Mouse (Mus musculus) 3134 (cell line): Measurements from ENCODE around the gene Arid3c.
"Not testable (repeated sequence)": the region's sequence is repeated elsewhere in the genome, so short reads cannot be mapped to it uniquely, and the experiment has no call there.

ENCODE experiments used
- DNase-seq: peaks from one replicate; pipeline ENCODE4 v3.0.0-alpha.2; 2011; ENCODE audit warnings: low spot score; ENCODE audit not compliant: insufficient read length; ENCODE audit errors: extremely low read depth

Arid3c gene

DNA sequence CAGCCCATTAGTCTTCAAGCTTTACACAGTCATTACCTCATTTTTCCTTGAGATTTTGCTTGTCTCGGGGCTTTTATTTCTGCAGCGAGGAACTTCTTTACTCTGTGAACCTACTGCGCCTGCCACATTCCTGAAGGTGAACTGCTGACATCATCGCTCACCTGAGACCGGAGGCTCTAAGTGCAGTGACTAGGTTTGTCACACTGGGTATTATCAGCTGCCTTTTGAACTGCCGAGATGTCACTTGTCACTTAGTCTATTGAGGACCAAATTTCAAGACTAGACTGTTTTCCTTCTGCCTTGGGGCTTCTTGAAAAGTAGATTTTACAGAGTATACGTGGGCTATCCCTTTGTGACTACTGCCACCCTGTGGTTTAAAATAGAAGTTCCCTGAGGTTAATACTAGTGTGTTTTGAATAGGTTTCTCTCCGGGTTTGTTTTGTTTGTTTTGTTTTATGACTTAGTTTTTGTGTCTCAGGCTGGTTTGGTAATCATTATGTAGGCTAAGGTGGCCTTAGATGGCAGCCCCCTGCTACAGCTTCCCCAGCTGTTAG, 22.7 kb downstream of the Arid3c start:
- DNase-seq = no peak

DNA sequence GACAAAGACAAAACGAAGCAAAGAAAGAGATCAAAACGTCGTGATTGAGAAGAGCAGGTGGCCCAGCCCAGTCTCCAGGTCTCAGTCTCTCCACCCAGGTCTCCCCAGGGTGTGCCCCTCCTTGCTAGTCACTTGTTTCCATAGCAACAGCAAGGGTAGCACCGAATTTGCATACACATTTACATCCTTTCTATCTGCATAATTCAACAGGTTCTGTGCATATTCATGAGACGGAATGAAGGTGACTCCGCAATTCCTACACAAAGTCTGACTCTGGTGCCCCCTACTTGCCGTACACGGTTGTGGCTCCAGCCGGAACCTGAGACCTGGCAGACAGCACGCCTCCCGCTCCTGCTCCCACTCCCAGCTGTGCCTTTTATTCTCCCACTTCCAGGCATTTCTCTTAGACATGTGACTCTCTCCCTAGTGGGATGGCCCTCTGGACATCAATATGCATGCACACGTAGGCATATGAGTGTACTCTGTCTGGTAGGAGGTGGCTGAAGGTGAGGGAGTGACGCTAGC, 23.9 kb downstream of the Arid3c start:
- no peak for DNase-seq

DNA sequence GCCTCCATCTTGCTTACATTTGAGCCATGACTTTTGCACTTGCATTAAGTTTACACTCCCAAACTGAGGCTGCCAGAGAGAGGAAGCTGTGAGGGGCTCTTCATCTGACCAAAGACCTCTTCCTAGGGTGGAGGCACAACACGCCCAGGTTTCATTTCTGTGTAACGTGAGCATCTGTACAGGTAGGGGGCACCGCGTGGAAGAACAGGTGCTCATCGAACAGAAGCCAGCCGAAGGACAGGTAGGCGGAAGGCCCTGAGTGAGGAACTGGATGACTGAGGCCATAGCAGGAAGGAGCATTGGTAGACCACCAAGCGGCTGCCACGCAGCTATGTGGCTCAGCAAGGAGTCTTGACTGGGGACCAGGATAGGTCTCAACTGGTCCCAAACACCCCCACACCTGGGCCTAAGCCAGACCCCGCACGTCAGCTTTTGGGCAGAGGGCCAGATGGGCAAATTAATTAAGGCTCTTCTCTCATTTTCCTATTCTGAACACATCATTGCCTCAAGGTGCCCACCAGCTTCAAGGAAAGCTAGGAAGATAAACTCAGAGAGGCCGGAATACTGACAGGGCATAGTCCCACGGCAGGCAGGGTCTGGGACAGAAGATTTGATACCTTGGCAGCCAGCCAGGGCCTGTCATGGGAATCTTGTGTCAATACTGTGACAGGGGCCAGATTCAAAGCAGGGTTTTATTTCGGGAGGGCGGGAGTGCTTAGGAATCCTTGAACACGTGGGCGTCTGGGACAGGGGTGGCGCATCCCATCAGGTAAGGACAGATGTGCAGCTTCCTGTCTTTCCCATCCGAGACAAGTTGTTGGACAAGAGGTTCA, 24.8 kb downstream of the Arid3c start:
- no peak for DNase-seq

DNA sequence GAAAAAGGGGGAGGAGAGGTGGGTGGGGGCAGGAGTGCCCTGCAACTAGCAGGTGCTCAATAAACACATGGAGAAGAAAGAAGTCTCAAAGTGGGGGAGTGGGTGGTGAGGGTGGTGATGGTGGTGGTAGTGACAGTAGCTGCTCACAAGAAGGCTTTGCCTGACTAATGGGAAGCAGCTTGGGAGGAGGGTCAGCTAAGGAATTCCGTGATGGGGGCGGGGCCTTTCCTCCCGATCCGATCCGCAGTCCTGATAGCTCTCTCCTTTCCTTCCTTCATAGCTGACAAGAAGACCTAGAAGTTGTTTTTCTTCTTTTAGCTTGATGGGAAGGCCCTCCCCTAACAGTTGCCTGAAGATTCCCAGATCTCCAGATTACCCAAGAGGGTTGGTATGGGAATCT, 26.3 kb downstream of the Arid3c start:
- no peak for DNase-seq

DNA sequence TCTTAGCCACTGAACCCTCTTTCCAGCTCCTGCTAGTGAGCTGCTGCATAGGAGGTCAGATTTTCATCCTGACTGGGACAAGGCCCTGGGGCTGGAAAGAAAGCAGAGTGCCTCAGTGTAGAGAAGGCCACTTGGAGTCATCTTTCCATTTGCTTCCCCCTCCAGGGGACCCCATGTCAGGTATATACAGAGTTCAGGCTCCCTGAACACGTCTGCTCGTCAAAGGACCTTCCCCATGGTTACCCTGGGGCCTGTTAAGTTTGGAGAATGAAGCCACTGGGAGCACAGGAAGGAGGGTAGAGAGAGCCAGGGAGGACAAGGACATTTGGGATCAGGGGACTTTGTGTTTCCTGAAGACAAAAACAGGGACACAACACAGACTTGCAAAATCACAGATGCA, 28.7 kb downstream of the Arid3c start:
- DNase-seq = not testable (repeated sequence)

DNA sequence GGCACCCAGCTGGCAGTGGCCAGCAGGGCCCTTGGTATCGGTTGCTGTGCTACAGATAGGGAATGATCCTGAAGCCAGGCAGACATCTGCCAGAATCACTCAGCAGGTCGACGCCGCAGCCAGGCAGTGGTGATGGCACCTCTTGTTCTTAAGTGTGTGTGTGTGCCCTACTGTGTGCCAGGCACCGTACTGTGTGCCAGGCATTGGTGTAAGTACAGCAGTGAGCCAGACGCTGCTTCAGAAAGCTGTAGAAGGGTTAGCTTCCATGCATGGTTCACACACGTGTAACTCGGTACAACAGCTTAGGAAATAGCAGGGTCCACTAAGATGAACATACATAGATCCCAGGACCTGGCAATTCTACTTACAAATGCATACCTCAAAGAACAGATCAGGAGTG, 30.7 kb downstream of the Arid3c start:
- not testable (repeated sequence) for DNase-seq

DNA sequence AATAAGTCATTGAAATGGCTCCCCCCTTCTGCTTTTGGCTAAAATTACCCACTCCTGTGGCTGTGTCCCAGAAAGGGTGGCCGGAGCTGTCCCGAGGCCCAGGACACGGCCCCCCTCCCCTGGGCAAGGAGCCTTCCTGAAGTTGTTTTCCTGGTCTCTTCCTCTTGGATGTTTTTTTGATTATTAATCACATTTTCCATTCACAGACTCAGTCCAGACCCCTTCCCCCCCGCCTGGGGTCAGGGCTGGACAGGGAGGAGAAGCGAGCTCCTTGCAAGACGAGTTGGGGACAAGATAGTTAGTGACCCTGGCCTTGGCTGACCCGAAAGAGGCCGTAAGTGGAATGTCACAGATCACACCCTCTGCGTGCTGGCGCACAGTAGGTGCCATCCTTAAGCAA, 31.2 kb downstream of the Arid3c start, which contains the start of gene Il11ra1:
Gene Il11ra1, plus strand, starts transcription at position 207 of the 400 bp plus-strand sequence.
- DNase-seq = not testable (repeated sequence)

DNA sequence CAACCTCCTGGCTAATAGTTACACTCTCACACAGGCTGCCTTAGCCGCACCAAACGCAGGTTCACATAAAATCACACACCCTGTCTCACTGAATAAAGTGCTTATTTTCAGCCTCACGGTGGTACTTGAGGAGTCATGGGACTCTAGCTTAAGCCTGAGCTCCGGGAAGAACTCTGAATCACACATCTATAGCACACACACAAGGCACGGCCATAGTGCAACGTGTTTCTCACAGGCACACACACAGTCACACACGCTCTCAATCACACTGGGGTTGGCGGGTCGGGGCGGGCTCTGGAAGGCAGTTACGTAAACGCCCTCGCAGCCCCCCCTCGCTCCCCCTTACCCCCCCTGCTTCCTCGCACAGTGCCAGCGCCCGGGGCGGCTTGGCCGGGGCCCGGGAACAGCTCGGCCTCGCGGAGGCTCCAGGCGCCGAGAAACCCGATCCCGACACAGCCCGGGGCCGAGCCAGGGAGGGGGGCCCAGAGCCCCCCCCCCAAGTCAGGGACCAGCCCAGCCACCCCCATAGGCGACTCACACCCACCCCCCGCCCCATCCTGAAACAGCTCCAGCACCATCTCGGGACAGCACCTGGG, 32.4 kb downstream of the Arid3c start:
- not testable (repeated sequence) for DNase-seq

DNA sequence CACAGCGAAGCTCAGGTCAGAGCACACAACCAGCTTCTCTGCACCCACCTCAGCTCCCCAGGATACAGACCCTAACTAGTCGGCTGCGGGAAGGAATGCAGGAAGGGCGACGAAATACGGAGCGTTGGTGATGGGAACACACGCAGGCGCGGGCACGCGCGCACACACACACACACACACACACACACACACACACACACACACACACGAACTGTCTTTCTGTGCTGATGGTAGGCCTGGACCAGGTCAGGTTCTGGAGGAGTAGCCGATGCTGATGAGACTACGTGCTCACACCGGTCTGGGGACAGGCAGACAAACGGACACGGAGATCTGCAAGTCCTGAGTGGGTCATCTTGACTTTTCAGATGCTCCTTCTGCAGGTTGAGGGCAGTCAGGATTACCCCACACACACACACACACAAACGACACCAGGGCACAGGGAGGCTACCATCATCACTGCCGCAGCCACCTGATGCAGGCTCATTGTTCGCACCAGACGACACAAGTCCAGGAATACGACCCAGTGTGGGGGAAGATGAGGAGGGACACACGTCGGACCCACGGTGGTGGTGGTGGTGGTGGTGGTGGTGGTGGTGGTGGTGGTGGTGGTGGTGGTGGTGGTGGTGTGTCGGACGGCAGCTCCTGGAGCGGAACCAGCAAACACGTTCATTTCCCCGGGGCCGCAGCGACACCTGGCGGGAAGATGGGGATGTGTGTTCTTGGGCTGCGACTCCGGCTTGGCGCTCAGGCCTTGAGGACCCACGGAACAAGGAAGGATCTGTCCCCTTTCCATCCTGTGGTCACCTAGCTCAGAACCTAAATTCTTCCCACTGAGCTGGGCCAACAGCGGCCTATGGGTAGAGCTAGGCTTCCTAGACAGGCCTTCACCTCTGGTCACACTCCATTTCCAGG, 33.8 kb downstream of the Arid3c start, which contains the start of gene Cntfr:
Gene Cntfr, minus strand, starts transcription at position 160 of the 912 bp plus-strand sequence.
- DNase-seq = not testable (repeated sequence)

DNA sequence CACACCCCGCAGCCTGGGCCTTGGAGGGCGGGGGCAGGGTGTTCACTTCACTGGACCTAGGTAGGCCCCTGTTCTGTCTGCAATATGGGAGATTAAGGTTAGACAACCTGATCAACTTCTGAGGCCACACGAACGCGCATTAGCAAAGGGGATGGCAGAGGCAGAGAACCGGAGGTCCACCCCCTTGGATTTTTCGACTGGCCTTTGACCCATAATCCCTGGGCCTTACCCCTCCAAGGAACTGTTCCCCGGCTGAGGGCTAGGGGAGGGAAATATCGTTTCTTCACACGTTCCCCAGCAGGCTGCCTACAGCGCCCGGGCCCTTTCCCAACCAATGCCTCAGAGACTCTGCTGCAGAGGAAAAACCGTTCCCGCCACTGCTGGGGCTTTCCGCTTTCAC, 34.5 kb downstream of the Arid3c start:
- DNase-seq = not testable (repeated sequence)

DNA sequence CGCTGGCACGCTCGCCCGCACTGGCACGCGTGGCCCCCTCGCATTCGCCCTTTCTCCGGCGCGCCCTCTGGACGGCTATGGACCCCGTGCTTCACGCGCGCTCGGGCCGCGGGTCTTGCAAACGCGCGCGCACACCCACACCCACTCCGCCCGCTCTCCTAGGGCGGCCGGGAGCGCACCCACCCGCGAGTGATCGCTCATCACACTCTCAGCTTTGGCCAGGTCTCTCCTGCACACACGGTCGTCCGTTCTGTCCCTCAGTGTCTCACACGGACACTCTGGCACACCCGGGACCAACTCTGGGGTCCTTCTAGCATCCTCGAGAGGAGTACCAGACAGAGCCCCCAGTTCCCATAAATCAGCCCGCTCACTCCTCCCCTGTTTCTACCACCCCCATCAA, 35.1 kb downstream of the Arid3c start:
- not testable (repeated sequence) for DNase-seq

DNA sequence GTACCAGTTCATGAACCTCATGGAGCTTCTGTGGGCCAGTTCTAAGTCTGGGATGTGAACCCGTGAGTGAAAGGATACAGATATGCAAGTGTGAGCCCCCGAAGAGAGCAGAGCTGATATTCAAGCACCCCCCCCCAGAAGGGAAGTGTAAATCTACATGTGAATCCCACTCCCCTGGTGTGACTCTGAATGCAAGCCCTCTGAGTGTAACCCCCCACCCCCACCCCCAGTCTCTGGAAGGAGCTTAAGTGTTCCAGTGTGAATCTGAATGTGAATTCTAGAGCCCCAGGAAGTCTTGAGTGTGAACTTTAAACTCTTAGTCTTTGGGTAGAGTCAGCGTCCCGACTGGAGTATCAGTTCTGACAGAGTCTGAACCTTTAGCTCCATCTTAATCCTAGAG, 37.4 kb downstream of the Arid3c start:
- DNase-seq = not testable (repeated sequence)

DNA sequence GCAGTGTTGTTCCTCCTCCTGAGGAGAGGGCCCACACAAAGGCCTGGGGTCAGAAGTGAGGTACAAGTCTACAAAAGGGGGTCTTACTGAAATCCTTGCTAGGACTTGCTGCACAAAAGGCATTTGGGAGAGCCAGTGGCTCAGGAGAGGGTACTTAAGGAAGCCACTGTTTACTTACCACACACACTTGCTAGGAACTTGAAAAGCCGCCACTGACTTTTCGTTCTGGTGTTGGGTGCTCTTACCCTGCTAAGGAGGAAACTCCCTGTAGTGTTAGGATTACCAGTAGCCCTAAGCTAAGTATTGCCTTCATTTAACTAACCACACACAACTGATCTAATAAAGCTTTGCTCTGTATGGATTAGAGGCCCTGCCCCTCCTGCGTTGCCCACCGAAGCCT, 40.9 kb downstream of the Arid3c start:
- DNase-seq = not testable (repeated sequence)

DNA sequence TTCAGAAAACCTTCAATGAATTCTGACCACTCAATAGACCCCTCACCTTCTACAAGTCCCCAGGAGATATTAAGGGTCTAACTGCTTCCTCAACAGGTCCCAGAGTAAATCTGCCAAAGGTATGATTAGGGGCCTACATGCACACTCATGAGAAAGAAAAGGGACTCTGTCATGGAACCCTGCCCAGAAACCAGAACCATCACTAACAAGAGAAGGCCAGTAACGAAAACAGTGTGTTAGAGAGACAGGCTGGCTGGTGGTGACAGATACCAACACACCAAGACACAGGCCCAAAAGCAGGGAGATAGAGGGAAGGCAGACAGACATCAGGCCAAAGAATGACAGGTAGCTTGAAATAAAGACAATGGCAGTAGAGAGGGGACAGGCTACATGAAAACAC, 42.4 kb downstream of the Arid3c start:
- DNase-seq = not testable (repeated sequence)

DNA sequence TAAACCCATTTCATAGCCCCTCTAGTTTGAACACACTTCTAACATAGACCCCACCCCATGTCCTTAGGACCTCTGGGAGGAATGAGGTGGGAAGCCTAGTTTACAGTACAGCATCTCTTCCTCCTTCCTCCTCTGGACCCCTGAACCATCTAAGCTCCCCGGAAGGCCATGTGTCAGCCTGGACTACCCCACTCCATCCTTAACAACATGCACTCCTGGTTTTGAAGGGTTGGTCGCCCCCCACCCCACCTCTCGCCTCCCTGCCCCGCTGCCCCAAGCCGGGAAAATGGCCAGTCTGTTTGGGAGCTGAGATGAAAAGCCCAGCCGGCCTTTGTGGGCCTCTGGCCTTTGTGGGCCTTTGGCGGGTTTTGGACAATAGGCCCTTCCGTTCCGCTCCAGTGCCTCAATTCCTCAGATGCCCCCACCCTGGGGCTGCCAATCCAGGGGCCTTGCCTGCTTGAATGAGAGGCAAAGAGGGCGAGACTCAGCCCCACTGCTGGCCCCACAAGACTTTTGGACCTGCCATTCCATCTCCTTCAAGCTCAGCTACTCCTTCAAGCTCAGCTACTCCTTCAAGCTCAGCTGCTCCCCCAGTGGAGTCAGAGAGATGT, 45.0 kb downstream of the Arid3c start:
- DNase-seq = not testable (repeated sequence)

DNA sequence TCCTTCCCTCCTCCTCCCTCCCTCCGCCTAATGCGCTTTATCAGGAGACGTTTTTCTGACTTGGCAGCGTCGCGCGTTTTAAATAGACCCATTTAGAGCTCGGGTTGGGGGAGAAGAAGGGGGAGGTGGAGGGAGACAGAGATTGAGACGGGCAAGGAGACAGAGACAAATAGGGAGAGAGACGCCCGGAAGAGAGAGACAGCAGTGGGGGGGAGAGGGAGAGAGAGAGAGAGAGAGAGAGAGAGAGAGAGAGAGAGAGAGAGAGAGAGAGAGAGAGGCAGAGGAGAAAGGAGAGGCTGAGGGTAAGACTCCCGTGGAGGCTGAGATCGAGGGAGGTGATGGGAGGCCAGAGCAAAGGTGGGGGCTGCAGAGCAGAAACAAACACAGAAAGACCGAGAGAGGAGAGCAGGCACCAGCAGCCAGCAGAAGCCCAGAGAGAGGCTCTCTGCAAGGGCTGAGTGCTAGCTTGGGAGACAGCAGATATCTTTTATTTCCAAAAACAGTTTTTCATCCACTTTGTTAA, 46.0 kb downstream of the Arid3c start:
- DNase-seq = not testable (repeated sequence)

DNA sequence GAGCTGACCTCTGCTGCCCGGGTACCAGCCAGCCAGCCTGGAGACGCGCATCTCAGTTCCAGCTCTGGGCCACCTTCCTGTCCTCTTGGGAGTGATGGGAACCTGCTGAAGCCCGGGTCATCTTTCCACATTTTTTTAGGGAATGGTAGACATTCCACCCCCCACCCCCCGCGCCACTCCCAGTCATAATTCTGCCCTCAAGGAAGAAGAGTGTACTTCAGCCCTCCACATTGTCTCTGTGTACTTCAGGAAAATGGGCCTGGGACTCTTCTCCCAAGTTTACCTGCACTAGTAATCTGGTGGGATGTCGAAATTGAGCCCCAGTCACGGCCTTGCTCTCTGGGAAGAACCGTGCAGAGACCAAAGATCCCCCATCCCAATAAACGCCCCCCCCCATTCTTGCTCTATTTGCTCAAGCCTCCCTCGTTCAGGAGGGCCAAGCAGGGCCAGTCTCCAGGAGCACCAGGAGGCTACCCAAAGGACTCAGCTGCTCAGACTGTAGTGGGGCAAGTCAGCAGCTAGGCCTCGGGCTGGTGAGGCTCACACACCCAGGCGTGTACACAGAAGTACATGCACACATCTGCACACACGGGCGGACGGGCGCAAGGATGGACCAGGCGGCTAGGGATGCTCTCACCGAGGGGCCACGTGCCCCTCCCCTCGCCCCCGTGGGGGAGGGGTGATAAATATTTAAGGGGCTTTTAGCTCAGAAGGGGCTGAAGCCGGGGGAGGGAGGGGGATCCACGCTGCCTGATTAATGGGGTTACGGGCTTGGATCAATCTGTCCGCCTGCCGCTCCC, 46.6 kb downstream of the Arid3c start:
- DNase-seq = not testable (repeated sequence)

DNA sequence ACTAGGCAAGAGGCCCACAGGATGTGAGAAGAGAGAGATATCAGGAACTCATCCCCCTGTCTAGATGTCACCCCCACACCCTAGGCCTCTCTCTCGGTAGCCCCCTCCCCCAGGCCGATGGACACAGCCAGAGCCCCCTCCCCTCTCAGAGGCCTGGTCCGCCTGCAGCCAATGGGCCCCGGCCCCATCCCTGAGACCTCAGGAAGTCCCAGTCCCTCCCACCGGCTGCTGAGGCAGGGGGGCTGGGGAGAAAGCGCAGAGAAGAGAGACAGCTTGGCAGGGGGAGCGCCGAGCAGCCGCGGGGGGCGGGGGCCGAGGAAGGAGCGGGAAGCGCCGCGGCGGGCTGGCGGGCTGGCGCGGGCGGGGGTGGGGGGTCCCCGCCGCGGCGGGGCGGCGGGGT, 47.6 kb downstream of the Arid3c start:
- DNase-seq = not testable (repeated sequence)

DNA sequence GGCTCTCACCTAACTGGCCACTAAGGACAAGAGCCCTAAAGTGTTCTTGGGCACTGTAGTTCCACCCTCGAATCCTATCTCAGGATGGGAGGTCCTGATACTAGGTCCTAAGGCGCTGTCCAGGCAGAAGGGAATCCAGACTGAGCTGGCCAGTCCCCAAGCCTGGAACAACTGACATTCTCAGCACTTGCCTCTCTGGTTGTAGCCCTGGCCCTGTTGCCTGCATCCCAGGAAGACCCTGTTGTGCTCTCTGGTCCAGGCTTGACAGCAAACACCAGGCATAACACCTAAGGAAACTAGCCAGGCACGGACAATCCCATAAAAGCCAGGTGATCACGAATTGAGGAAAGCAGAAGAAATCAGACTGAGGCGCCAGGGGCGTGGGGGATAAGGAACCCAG, 48.2 kb downstream of the Arid3c start:
- DNase-seq = no peak
